Mouse (Mus musculus) midbrain, embryonic 15.5 days (tissue): ENCODE results near the gene Slc3a1. TPM values are rescaled to one million over a fixed set of nuclear protein-coding genes. Genes with fewer than 3 reads are reported as not detected.

Experiments
- ATAC-seq: fragments of 200-750 bp; cut with Nextera tagmentation; replicated peaks from 2 replicates; pipeline ENCODE4 v1.8.0; 2017; ENCODE audit warnings: moderate TSS enrichment
- H3K27ac ChIP-seq: fragments of 300-500 bp; sonication (generic); 2 replicates; pipeline ENCODE4 v1.5.1; 2015; ENCODE audit warnings: mild to moderate bottlenecking, inconsistent platforms
- H3K27me3 ChIP-seq: fragments of 300-500 bp; sonication (generic); replicated peaks from 2 replicates; pipeline ENCODE4 v1.6.1; 2015; ENCODE audit warnings: inconsistent platforms
- H3K36me3 ChIP-seq: fragments of 300-500 bp; sonication (generic); replicated peaks from 2 replicates; pipeline ENCODE4 v1.6.1; 2015; ENCODE audit warnings: inconsistent platforms
- H3K4me1 ChIP-seq: fragments of 300-500 bp; sonication (generic); 2 replicates; pipeline ENCODE4 v1.6.1; 2015; ENCODE audit warnings: inconsistent platforms
- H3K4me2 ChIP-seq: fragments of 300-500 bp; sonication (generic); 2 replicates; pipeline ENCODE4 v1.6.1; 2015; ENCODE audit warnings: inconsistent platforms, mild to moderate bottlenecking, moderate library complexity
- H3K4me3 ChIP-seq: fragments of 300-500 bp; sonication (generic); 2 replicates; pipeline ENCODE4 v1.5.1; 2015; ENCODE audit warnings: mild to moderate bottlenecking, inconsistent platforms
- H3K9ac ChIP-seq: fragments of 300-500 bp; sonication (generic); 2 replicates; pipeline ENCODE4 v1.6.1; 2015; ENCODE audit warnings: mild to moderate bottlenecking, inconsistent platforms
- H3K9me3 ChIP-seq: fragments of 300-500 bp; sonication (generic); 2 replicates; pipeline ENCODE4 v1.6.1; 2016; ENCODE audit warnings: inconsistent platforms
- WGBS: fragments of 180-500 bp; shearing (Covaris S2); methylation state at CpG from one replicate; pipeline ENCODE4 v1.1.7; 2015; ENCODE audit warnings: mixed read lengths; 5-methylcytosine and 5-hydroxymethylcytosine counted together
- polyA plus RNA-seq: library from polyadenylated mRNA; unstranded; fragments of >200 nt; fragmentation: Nextera tagmentation; extraction: Ambion mirVana; gene quantifications from 2 replicates; pipeline ENCODE4 v1.2.1, GENCODE M21; 2015

Gene Slc3a1
- polyA plus RNA-seq, 1 experiment from 2014 or later: 0.48 TPM

- Histone ChIP-seq H3K27me3 (no peaks in the 10 kb centered on the region), H3K36me3 (peaks cover 16% of the 10 kb centered on the region), H3K4me3 (no peak overlapping the region), H3K27ac (no peak overlapping the region), H3K9me3 (peaks cover 4% of the 10 kb centered on the region; the same call in 1 of the 2 replicates), H3K4me2 (no peak overlapping the region), H3K4me1 (peaks cover 2% of the 10 kb centered on the region), H3K9ac (no peak overlapping the region)
- WGBS: 94% methylated on average over 3 of the region's 3 CpGs
- no peak for ATAC-seq
Observed at GRCm38 (mm10) chr17:85096396-85096795, 68.2 kb downstream of the Slc3a1 start.

DNA sequence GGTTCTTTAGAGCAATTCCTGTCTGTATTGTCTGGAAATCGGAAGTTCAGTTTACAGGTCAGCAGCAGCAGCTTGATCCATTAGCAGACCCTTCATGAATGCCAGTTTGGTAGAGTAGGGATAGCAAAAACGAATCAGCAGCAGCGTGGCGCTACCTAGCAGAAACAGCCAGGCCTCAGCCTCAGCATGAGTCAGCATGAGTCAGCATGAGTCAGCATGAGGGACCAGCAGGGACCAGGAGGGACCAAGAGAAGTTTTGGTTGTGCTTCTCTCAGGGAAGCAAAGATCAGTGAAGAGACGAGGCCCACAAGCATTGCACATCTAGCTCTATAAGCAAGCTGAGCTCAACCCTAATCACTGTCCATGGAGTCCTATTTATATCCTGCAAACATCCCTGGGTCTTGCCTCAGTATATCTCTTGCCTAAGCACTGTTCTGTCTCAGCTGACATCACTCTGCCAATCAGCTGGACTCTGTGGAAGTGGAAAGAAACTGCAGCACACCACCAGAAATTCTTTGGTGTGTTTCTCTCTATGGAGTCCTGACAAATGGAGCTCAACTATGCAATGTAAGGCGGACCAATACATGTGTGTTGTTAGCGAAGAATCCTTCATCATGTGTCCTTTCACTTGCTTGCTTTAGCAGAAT is 70.6 kb downstream of the Slc3a1 start:
- Histone ChIP-seq H3K27ac (no peak overlapping the region), H3K4me1 (no peaks in the 10 kb centered on the region), H3K27me3 (no peaks in the 10 kb centered on the region), H3K36me3 (peaks cover 16% of the 10 kb centered on the region), H3K9me3 (peaks cover 4% of the 10 kb centered on the region; the same call in 1 of the 2 replicates), H3K4me3 (no peak overlapping the region), H3K4me2 (no peak overlapping the region), H3K9ac (no peak overlapping the region)
- no peak for ATAC-seq
- 95% methylated on average over 7 of the region's 7 CpGs for WGBS

GRCm38 (mm10) chr17:85100232-85100631 is 72.1 kb downstream of the Slc3a1 start:
- Histone ChIP-seq H3K4me2 (no peak overlapping the region), H3K4me1 (no peaks in the 10 kb centered on the region), H3K27me3 (no peaks in the 10 kb centered on the region), H3K4me3 (no peak overlapping the region), H3K36me3 (peaks cover 16% of the 10 kb centered on the region), H3K9ac (no peak overlapping the region), H3K9me3 (peaks cover 4% of the 10 kb centered on the region; the same call in 1 of the 2 replicates), H3K27ac (no peak overlapping the region)
- 87% methylated on average over 3 of the region's 3 CpGs for WGBS
- no peak for ATAC-seq

DNA sequence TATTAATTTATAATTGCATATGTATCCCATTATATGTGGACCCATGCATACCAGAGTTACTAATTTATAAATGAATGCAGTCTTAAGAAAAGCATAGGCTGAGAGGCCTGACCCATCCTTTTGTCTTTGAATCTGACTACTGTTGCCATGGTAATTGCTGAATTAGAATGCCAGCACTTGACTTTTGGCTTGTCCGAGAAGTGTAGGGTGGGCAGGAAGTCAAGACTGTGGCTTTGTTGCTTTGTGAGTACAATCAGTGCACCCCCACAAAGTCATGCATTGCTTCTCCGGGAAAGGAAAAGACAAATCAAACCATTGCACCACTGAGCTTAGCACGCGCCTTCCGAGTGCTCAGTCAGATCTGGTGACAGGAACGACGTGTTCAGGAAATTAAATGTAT is 73.6 kb downstream of the Slc3a1 start:
- WGBS: 55% methylated on average over 7 of the region's 7 CpGs
- H3K4me2 ChIP-seq: no peak overlapping the region
- H3K27me3 ChIP-seq: no peaks in the 10 kb centered on the region
- no peak for ATAC-seq
- peaks cover 4% of the 10 kb centered on the region; the same call in 1 of the 2 replicates for H3K9me3 ChIP-seq
- H3K4me1 ChIP-seq: no peaks in the 10 kb centered on the region
- no peak overlapping the region for H3K4me3 ChIP-seq
- no peak overlapping the region for H3K27ac ChIP-seq
- peaks cover 16% of the 10 kb centered on the region for H3K36me3 ChIP-seq
- no peak overlapping the region for H3K9ac ChIP-seq

DNA sequence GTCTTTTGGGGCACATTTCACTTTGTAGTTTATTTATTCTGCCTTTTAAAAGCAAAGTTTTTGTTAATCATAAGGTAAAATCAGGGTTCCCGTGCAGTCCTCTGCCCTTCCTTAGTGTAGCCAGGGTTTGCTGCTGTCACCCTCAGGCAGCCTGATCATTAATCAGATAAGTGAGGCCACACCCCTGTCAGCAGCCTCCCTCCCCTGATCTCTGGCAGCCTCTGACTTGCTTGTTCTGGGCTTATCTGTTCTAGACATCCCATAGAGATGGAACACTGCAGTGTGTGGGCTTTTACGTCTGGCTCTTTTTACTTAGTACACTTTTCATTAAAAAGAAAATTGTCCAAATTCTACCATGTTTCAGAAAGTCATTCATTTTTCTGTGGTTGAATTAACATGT is 75.1 kb downstream of the Slc3a1 start:
- no peak overlapping the region for H3K4me3 ChIP-seq
- H3K9ac ChIP-seq: no peak overlapping the region
- H3K27ac ChIP-seq: no peak overlapping the region
- peaks cover 10% of the 10 kb centered on the region; the same call in 1 of the 2 replicates for H3K36me3 ChIP-seq
- H3K4me1 ChIP-seq: no peaks in the 10 kb centered on the region
- ATAC-seq: no peak
- no peaks in the 10 kb centered on the region for H3K27me3 ChIP-seq
- WGBS: 55% methylated on average over 2 of the region's 2 CpGs
- no peaks in the 10 kb centered on the region; the same call in 1 of the 2 replicates for H3K9me3 ChIP-seq
- no peak overlapping the region for H3K4me2 ChIP-seq

DNA sequence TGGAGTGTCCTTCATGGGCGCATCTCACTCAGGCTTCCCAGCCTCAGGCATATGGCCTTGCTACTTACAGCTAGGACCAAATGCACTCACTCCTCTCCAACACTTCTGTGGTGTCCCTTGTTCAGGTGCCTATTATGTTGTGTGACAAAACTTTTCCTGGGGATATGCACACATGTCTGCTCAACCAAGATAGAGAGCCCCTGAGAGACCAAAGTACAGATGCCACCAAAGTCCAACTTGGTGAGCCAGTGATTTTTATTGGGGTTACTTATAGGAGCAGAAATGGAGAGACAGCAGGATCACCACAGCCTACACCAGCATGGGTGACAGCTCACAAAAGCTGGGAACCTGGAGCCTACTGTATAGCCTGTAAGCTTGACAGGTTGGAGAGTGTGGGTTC is 82.5 kb downstream of the Slc3a1 start:
- Histone ChIP-seq H3K9me3 (no peaks in the 10 kb centered on the region), H3K27me3 (no peaks in the 10 kb centered on the region), H3K27ac (no peak overlapping the region), H3K4me3 (no peak overlapping the region), H3K4me2 (no peak overlapping the region), H3K36me3 (no peaks in the 10 kb centered on the region), H3K4me1 (no peaks in the 10 kb centered on the region), H3K9ac (no peak overlapping the region)
- WGBS: 100% methylated on average over 1 of the region's 1 CpGs
- no peak for ATAC-seq

DNA sequence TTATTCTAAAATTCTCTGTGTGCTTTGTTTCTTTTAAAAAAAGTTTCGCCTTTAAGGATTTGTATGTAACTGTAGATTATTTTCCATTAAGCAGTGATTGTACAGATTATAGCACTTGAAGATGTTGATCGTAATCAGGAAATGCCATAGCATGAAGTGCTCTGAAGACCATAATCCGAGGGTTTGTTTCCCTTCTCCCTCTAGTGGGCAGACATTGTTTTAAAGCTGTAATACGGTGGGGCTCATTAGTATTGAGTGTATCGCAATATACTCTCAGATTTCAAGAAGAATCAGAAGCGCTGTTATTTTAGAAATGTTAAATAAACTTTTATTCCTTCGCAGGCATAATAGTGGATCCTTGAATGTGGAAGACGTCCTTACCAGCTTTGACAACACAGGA is 85.3 kb downstream of the Slc3a1 start:
- no peaks in the 10 kb centered on the region for H3K36me3 ChIP-seq
- H3K4me2 ChIP-seq: no peak overlapping the region
- no peaks in the 10 kb centered on the region for H3K9me3 ChIP-seq
- H3K9ac ChIP-seq: no peak overlapping the region
- H3K4me3 ChIP-seq: no peak overlapping the region
- no peak for ATAC-seq
- H3K4me1 ChIP-seq: no peaks in the 10 kb centered on the region
- H3K27ac ChIP-seq: no peak overlapping the region
- 86% methylated on average over 8 of the region's 8 CpGs for WGBS
- no peaks in the 10 kb centered on the region for H3K27me3 ChIP-seq

Other genes starting within 250 kb of the Slc3a1 start
- gene Lrpprc, start 237.6 kb upstream of the Slc3a1 start, polyA plus RNA-seq: 46.8 and 49.0 TPM in 2 replicates
- 91.7 and 95.1 TPM in 2 replicates for gene Ppm1b, start 71.6 kb upstream of the Slc3a1 start, polyA plus RNA-seq
- 106 and 118 TPM in 2 replicates for gene Prepl, start 61.9 kb downstream of the Slc3a1 start, polyA plus RNA-seq
- gene Camkmt, start 62.2 kb downstream of the Slc3a1 start, polyA plus RNA-seq: 23.3 and 24.1 TPM in 2 replicates